Mouse (Mus musculus): ENCODE results near the gene Sspo.

Sspo gene

DNA sequence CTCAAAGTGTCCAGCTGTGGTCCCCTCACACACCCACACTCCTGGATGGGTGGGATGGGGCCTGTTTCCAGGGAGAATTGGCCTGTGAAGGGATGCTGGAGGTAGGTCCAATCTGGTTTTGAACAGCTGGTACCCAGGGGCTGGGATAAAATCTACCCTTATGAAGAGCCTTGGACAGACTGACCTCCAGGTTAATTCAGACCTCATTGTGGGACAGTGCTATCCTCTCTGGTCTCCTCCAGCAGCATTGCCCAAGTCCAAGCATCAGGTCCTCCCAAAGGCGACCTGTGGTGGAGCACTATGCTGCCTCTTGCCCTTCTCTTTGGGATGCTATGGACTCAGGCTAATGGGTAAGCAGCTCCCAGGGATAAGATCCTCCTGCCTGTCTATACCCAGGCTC lies at the start of gene Sspo:
TSS of gene Sspo (plus strand) at position 301 of the 400 bp plus-strand sequence.
- DNase-seq (ENCODE audit: low read depth, low spot score), result no peak

DNA sequence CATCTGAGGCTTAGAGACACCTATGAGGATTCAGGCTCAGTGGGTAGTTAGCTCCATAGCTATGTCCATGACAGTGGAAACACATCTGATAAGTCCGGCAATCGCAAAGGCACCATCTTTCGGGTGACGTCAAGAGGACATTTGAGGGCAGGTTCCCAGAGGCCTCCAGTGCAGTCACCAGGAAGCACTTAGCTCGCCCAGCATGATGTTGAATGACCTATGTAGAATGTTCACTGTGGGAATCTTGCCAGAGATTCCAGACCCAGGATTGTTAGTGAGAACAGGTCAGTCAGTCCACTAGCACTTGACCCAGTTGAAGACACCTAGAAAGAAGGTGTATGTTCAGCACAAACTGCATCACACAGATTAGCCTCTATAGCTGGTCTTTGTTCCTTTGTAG lies 48.1 kb upstream of the Sspo start:
- DNase-seq (ENCODE audit: low read depth, low spot score), result no peak

DNA sequence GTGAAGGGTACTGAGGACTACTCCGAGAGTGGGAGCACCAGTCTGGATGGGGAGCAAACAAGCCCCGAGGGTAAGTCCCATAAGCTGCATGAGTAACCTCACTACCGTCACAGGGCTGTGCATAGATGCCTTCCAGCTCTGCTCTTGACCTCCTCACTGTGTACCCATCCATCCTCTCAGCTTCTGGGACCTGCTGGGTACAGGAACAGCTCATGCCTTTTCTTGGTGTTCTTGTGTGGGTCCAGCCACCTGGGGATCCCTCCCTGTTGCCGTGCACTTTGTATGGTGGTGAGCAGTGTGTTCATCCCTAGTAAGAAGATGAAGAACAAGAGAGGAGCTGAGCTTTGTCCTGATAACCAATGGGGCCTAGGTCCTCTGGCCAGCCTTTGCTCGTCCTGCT lies 44.0 kb upstream of the Sspo start:
- DNase-seq (ENCODE audit: low read depth, low spot score), result no peak

DNA sequence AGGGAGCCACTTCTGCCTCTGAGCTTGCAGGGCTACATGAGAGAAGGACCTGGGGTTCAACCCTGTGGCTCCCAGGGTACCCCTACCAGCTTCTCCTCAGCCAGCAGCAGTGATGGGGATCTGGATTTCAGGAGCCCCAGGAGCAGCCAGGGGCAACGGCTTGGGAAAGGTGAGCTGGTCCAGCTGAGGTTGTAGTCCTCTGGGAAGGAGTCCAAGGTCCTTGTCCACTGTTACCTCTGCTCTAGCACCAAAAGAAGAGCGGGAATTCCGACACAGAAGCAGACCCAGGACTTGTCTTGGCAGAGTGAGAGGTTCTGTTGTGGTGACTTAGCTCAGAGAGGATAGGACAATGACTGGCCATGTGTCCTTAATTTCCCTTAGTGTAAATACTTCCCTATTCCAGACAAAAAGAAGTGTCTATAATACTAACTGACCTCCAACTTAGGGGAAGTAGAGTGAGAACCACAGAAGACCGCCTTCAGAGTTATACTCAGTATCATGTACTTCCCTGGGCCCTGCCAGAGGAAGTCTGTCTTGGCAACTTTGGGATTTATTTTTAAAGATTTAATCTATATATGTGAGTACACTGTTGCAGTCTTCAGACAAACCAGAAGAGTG lies 38.2 kb upstream of the Sspo start:
- no peak for DNase-seq (ENCODE audit: low read depth, low spot score)

DNA sequence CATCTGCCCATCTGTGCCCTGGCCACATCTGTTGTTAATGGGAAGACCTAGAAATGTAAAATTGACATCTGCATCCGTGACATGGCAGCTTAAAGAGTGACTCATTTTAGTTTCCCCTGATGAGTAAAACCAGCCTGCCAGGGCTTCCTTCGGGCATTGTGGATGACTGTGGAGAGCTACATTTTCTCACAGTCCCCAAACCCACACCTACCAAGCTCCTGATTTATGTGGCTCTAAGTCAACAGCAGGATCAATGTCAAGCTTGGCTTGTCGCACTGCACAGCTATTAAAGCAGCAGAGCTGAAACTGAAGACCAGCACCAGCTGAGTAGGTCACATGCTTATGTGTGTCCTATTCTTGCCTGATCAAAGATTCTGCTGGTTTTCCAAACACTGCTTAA lies 37.5 kb upstream of the Sspo start:
- no peak for DNase-seq (ENCODE audit: low read depth, low spot score)

DNA sequence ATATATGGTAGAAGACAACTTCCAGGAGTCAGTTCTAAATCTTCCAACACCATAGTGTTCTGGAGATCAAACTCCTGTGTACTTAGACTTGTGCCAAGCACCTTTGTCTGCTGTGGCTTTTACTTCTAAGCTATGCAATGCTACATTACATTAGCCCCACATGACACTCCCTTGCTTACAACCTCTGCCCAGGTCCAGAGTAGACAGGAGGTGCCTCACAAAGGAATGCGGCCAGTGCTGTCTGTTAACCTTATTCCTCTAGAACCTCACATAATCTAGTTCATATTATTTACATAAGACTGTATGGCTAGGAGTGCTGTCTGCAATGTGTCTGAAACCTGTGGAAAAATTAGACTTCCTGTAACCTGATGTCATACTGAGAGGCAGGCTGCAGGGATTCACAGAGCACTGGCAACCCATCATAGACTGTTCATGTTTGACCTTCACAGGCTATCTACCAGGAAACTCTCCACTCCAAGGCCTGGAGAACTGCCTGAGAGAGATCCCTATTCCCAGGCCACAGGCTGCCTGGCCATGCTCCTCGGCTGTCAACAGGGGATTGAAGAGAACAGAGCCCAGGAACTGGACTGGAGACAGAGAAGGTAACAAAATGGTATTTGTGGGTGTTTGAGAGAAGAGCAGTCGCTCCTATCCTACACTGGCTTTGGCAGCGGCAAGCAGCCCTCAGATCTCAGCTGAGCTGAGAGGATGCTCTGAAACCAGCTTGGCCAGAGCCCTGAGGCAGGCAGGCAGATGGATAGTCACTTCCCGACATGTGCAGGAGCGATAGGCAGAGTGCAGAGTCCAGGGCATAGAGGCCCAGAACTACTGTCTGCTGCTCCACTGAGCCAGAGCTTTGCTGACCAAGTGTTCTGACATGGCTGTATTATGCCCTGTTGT lies 36.6 kb upstream of the Sspo start:
- DNase-seq (ENCODE audit: low read depth, low spot score), result no peak

DNA sequence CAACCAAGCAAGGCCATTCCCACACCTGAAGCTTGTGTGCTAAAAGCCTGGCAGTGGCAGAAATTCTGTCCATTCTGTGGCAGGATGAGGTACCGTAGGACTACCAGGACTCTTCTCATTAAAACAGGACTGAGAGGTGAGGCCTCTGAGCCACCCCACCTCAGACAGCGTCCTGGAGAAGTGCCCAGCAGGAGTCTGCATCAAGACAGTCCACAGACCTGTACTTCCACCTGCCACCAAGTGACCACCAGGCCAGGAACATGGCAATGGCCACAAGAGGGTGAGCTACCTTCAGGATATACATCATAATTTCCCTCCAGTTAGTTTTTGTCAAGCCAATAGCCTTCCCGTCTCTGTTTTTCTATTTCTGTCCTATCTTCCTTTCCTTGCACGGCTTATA lies 35.9 kb upstream of the Sspo start:
- DNase-seq (ENCODE audit: low read depth, low spot score), result no peak

DNA sequence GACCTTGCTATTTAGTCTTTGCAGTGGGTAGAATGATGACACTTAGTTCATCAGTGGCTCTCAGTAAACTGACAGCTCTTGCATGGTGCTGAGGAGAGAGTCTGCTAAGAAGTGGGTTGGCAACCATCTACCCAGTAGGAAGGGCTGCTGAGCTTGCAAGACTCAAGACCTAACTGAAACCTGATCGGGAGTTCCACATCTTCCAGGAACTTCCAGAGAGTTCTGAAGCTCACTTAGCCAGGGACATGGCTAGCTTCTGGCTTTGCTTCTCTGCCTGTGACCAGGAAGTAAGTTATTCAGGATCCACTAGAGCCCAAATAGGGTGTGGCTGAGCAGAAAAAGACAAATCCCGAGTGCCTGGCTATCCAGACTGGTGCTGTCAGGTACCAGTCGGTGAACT lies 35.4 kb upstream of the Sspo start:
- DNase-seq (ENCODE audit: low read depth, low spot score), result no peak

DNA sequence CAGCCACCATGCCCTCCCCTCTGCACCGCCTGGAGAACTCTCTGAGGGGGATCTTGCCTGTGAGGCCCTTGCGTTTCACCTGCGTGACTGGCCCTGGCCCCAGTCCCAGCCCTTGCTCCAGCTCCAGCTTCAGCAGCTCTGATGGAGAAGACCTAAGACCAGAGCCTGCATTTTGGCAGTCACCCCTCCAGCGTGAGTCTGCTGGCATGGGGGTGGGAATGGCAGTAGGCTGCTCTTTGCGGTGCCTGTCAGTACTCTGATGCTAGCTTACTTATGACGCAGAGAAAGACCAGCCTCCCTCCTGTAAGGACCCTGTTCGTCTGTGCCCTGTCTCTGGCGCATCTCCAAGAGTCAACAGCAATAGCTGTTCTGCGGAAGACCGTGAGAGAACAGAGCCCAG lies 34.9 kb upstream of the Sspo start:
- DNase-seq (ENCODE audit: low read depth, low spot score), result no peak

DNA sequence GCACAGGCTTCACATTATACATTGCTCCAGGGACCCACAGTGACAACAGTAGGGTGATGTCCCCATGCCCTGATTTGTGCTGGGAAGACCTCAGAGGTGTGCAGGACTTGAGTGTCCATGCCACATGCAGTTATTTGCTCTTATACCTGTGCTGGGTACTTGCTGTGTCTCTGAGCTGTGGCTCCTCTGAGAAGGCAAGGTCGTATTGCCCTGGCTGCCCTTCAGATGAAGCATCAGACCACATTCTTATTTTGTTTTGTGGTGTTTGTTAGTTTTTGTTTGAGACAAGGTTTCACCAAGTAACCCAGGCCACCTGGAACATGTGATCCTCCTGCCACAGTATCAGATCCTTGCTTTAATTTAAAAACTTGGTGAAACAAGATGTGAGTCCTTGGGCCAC lies 33.1 kb upstream of the Sspo start:
- DNase-seq (ENCODE audit: low read depth, low spot score), result no peak

DNA sequence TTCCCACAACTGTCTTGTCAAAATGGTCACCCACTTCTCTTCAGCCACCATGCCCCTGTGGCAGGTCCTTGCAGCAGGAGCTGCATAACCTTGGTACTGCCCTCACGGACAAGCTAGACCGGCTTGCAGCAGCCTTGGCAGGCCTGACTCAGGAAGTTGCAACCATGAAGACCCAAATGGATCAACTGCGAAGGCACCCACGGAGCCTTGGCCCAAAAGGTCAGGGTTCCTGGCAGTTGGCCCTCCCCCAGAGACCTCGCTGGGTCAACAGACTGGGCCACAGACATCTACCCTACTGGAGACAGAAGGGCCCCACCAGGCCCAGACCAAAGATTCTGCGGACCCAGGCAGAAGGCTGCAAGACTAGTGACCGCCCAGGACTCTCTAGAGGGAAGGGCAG lies 32.4 kb upstream of the Sspo start:
- DNase-seq (ENCODE audit: low read depth, low spot score), result no peak

DNA sequence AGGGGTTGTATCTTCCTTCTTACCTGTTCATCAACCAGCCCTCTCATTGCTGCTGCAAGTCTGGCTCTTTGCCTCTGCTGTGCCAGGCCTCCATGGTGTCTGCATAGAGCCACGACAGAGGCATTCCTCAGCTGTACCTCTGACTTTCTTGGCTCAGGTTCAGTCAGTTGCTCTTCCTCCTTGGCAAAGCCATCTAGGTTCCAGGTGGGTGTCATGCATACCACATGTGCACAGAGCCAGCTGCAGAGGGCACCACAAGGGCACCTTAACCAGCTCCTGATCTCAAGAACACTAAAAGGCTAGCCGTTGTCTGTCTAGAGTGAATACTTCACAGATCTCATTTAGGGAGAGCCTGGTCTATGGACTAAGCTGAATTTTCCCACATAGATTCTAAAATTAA lies 31.5 kb upstream of the Sspo start:
- no peak for DNase-seq (ENCODE audit: low read depth, low spot score)

DNA sequence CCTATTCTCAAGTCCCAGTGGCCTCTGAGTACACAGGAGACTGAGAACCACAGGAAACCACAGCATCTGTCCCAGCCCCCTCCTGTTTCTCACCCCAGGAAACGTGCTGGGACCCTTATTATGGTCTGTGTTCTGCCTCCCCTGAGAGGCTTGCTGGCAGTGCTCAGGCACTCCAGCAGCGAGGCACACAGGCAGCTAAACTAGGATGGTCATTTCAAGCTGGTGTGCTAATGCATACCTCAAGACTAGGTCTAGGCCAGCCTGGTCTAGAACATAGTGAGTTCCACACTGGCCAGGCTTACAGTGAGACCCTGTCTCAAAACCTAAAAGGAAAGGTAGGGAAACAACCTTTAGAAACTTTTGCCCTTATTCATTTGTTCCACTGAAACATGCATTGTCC lies 27.4 kb upstream of the Sspo start:
- no peak for DNase-seq (ENCODE audit: low read depth, low spot score)

DNA sequence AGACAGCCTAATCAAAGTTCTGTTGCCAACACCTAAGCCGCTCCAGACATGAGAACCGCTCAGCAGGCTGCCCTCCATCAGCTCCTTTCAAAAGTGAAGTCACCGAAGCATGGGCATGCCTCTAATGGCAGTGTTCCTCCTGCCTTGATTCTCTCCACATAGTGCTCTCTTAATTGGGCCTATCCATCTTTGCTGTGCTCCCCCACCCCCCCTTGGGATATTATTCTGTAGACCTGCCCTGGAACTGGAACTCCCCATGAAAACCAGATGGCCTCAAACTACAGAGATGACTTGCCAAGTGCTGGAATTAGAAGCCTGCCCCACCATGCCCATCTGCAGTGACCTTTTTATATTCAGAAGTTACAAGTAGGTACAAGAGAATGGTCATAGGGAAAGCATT lies 24.7 kb upstream of the Sspo start:
- DNase-seq (ENCODE audit: low read depth, low spot score), result no peak

DNA sequence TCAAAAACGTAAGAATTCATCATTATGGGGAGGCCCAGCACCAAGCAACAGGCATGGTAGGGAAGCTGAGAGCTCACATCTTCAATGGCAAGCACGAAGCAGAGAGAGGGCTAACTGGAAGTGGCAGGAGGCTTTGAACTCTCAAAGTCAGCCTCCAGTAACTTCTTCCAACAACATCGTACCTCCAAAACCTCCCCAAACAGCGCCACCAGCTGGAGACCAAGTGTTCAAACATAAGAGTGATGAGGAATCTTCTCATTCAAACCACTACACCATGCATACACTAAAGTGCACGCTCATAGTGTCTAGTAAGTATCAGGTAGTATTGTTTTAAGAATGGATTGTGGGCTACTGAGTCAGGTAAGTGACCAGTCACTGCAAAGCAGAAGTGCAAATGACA lies 24.0 kb upstream of the Sspo start:
- DNase-seq (ENCODE audit: low read depth, low spot score), result no peak

DNA sequence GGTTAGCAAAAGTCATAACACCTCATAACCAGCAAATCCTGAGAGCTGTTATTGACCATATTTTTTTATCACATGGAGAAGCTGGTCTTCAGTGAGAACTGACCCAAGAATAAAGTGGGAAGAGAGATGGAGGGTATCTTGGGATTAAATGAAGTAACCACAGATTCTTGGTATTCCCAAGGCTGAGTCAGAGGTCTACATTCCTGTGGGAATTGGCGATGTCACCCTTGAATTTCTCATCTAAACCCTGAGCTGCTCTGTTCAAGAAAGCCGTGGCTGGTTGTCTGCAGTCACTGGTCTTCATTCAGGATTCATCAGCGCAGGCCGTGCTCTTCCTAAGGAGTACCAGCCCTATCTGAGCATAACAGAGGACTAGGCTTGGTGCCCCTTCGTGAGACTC lies 21.1 kb upstream of the Sspo start:
- no peak for DNase-seq (ENCODE audit: low read depth, low spot score)

DNA sequence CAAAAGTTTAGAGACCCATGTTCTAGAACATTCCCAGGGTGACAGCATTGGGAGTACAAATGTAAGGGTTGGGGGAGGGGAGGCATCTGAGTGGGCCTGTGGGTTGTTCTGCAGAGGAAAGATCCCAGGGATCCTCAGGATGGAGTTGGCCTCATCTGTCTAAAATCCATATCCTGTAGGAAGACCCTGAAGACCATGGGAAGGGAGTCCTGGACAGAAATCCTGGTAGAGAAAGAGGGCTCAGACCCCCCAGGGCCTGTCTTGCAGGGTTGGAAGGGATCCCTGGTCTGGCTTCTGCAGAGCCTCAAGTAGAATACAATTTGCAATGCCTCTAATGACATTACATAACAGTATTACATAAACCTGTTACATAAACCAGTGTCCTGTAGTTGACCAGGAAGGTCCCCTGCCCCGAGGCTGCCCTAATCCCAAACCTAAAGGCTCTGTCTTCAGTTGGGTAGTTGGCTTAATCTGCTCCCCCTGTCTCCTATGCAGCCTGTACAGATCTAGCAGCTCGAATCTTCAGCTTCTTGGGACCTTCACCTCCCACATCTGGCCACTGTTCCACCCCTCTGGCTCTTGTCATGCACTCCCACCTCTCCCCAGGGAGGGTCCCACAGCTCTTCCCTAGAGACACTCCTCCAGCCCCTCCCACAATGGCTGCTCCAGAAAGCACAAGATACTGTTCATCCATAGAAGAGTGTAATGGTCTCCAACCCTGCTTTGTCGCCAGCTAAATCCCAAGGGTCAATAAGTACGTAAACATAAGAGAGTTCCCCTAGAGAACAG lies 19.1 kb upstream of the Sspo start:
- no peak for DNase-seq (ENCODE audit: low read depth, low spot score)

DNA sequence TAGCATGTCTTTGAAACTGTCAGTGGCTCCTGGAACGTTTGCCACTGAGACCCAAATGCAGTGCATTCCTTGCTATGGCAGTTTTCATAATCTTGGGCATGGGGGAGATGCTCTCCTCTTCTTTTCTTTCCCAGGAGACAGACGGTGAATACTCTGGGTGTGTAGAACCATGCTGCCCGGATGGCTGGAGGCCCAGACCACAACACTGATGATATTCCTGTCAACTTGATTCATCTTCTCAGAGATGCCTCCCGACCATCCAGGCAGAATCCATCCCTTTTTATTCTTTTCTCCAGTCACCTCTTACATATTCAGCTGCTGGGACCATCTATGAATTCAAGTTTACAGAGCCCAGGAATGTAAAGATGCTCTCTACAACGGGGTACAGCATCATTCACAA lies 17.3 kb upstream of the Sspo start:
- DNase-seq (ENCODE audit: low read depth, low spot score), result no peak

DNA sequence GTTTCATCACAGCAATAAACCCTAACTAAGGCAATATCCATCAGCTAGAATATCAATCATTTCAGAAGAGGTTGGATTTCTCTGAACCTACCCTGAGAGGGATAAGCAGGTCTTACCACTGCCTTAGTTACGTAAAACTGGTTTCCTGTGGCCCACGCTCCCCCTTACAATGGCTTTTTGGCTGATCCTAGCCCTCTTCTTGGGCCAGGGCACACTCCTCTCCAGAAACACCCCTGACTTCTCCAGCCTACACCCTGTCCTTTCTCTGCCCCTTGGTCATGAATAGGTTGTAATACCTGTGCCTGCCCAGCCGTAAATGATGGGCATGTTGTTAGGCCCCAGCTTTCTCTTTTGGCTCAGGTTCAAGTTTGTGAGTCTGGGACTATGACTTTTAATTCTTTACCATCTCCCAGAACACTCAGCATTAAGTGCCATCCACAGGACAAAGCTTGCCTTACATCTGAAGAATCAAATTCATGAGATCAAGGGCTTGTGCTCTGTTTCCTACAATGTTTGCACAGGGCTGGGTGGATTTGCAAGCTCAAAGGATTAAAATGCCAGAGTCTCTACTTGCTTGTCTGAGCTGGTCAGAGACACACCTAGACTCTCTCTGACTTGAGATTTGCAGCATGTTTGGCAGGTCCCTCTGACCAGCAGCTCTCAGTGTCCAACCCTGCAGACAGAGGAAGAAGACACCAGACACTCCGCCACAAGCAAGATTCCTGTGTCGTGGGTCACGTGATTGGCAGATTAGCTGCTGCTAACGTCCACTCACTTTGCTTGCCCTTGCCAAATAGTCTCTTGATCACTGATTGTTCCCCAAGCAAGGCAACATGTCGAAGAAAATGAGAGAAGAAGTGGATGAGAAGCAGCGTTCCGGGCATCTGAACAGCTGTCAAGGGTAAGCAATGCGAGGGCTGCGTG lies 14.9 kb upstream of the Sspo start:
- DNase-seq (ENCODE audit: low read depth, low spot score), result no peak

DNA sequence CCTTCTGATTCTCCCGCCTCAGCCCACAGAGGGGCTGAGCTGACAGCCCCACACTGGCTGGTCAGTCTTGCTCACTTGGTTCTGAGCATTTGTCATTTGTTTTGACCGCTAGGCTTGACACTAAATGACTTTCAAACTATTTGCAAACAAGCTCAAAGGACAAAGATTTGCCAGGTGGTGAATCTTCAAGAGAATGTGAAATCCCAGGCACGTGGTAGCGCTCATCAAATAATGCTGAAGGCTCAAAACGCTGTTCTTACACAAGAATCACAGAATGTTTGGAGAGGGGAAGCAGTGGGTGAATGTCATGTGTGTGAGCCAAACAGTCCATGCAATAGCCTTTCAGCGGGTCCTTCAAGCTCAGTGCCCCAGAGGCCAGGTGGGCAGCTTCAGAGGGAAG lies 13.4 kb upstream of the Sspo start:
- no peak for DNase-seq (ENCODE audit: low read depth, low spot score)

DNA sequence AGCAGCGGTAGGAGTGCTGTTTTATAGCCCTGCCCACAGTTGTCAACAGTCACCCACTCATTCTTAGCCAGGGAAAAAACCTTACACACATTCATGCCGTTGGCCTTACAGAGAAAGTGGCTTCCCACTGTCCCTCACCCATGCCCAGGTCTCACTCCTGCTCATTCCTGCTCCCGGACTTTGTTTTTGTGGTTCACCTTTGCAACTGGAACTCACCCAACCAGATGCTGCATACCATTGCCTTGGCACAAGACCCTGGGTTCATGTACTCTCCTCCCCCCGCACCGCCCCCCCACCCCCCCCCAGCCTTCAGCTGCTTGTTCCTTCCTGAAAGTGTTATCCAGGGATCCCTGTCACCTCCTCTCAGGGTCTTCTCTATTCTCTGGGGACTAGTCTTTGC lies 12.9 kb upstream of the Sspo start:
- DNase-seq (ENCODE audit: low read depth, low spot score), result no peak
